Mouse (Mus musculus): Measurements from ENCODE around the gene Ocm. TPM values are rescaled to one million over a fixed set of nuclear protein-coding genes. Genes with fewer than 3 reads are reported as not detected.

Gene Ocm
- not detected in 2 replicates for polyA plus RNA-seq (2015; fragmentation: Nextera tagmentation; extraction: Ambion mirVana)

- no peak within 1 kb of the TSS for H3K4me3 ChIP-seq (ENCODE audit: low read depth, low read length)
- no peak within 1 kb of the TSS for H3K4me2 ChIP-seq (ENCODE audit: low read depth, low read length)
- H3K4me1 ChIP-seq (ENCODE audit: control insufficient read depth, low read depth, low read length), result no peaks in the 10 kb centered on the region
- no peaks in the 10 kb centered on the region for H3K9me3 ChIP-seq (replicated peaks; ENCODE audit: control insufficient read depth, low read length)
- no peaks in the 10 kb centered on the region for H3K27me3 ChIP-seq (ENCODE audit: control insufficient read depth, insufficient read depth, low read depth, low read length)
- no peak for ATAC-seq (ENCODE audit: low read depth)
- no peak within 1 kb of the TSS for H3K9ac ChIP-seq (ENCODE audit: low read depth, low read length)
- WGBS (ENCODE audit: insufficient replicate concordance), result 46% methylated on average over 11 of the region's 11 CpGs
- no peaks in the 10 kb centered on the region for H3K36me3 ChIP-seq (ENCODE audit: control insufficient read depth, insufficient read depth)
- H3K27ac ChIP-seq (ENCODE audit: low read length), result no peak within 1 kb of the TSS
Measured at GRCm38 (mm10) chr5:144026620-144027263, at the start of gene Ocm. Gene Ocm (minus strand): TSS chr5:144026670.

- H3K9me3 ChIP-seq (replicated peaks; ENCODE audit: control insufficient read depth, low read length), result no peaks in the 10 kb centered on the region
- 38% methylated on average over 1 of the region's 1 CpGs for WGBS (ENCODE audit: insufficient replicate concordance)
- no peaks in the 10 kb centered on the region for H3K4me1 ChIP-seq (ENCODE audit: control insufficient read depth, low read depth, low read length)
- H3K4me3 ChIP-seq (ENCODE audit: low read depth, low read length), result no peak overlapping the region
- no peaks in the 10 kb centered on the region for H3K36me3 ChIP-seq (ENCODE audit: control insufficient read depth, insufficient read depth)
- ATAC-seq (ENCODE audit: low read depth), result no peak
- no peak overlapping the region for H3K27ac ChIP-seq (ENCODE audit: low read length)
- H3K27me3 ChIP-seq (ENCODE audit: control insufficient read depth, insufficient read depth, low read depth, low read length), result no peaks in the 10 kb centered on the region
- no peak overlapping the region for H3K9ac ChIP-seq (ENCODE audit: low read depth, low read length)
- H3K4me2 ChIP-seq (ENCODE audit: low read depth, low read length), result no peak overlapping the region
Measured at GRCm38 (mm10) chr5:144071249-144071648, 44.8 kb upstream of the Ocm start.

GRCm38 (mm10) chr5:144070064-144070463, 43.6 kb upstream of the Ocm start:
- Histone ChIP-seq H3K4me3 (ENCODE audit: low read depth, low read length) (no peak overlapping the region), H3K36me3 (ENCODE audit: control insufficient read depth, insufficient read depth) (no peaks in the 10 kb centered on the region), H3K9me3 (replicated peaks; ENCODE audit: control insufficient read depth, low read length) (no peaks in the 10 kb centered on the region), H3K9ac (ENCODE audit: low read depth, low read length) (no peak overlapping the region), H3K4me2 (ENCODE audit: low read depth, low read length) (no peak overlapping the region), H3K27ac (ENCODE audit: low read length) (no peak overlapping the region), H3K27me3 (ENCODE audit: control insufficient read depth, insufficient read depth, low read depth, low read length) (no peaks in the 10 kb centered on the region), H3K4me1 (ENCODE audit: control insufficient read depth, low read depth, low read length) (no peaks in the 10 kb centered on the region)
- WGBS (ENCODE audit: insufficient replicate concordance), result 57% methylated on average over 1 of the region's 1 CpGs
- no peak for ATAC-seq (ENCODE audit: low read depth)

GRCm38 (mm10) chr5:144066036-144066435, 39.6 kb upstream of the Ocm start:
- ATAC-seq (ENCODE audit: low read depth), result no peak
- no peaks in the 10 kb centered on the region for H3K36me3 ChIP-seq (ENCODE audit: control insufficient read depth, insufficient read depth)
- H3K4me3 ChIP-seq (ENCODE audit: low read depth, low read length), result no peak overlapping the region
- H3K27ac ChIP-seq (ENCODE audit: low read length), result no peak overlapping the region
- no peak overlapping the region for H3K4me2 ChIP-seq (ENCODE audit: low read depth, low read length)
- H3K4me1 ChIP-seq (ENCODE audit: control insufficient read depth, low read depth, low read length), result no peaks in the 10 kb centered on the region
- 55% methylated on average over 2 of the region's 2 CpGs for WGBS (ENCODE audit: insufficient replicate concordance)
- H3K9me3 ChIP-seq (replicated peaks; ENCODE audit: control insufficient read depth, low read length), result no peaks in the 10 kb centered on the region
- no peaks in the 10 kb centered on the region for H3K27me3 ChIP-seq (ENCODE audit: control insufficient read depth, insufficient read depth, low read depth, low read length)
- no peak overlapping the region for H3K9ac ChIP-seq (ENCODE audit: low read depth, low read length)

- no peaks in the 10 kb centered on the region for H3K4me1 ChIP-seq (ENCODE audit: control insufficient read depth, low read depth, low read length)
- no peak for ATAC-seq (ENCODE audit: low read depth)
- WGBS (ENCODE audit: insufficient replicate concordance), result 49% methylated on average over 5 of the region's 5 CpGs
Measured at GRCm38 (mm10) chr5:144064093-144064492, 37.6 kb upstream of the Ocm start.

GRCm38 (mm10) chr5:144054340-144054739, 27.9 kb upstream of the Ocm start:
- Histone ChIP-seq H3K4me3 (ENCODE audit: low read depth, low read length) (no peak overlapping the region), H3K27me3 (ENCODE audit: control insufficient read depth, insufficient read depth, low read depth, low read length) (no peaks in the 10 kb centered on the region), H3K4me1 (ENCODE audit: control insufficient read depth, low read depth, low read length) (no peaks in the 10 kb centered on the region), H3K9ac (ENCODE audit: low read depth, low read length) (no peak overlapping the region), H3K36me3 (ENCODE audit: control insufficient read depth, insufficient read depth) (no peaks in the 10 kb centered on the region), H3K9me3 (replicated peaks; ENCODE audit: control insufficient read depth, low read length) (no peaks in the 10 kb centered on the region), H3K27ac (ENCODE audit: low read length) (no peak overlapping the region), H3K4me2 (ENCODE audit: low read depth, low read length) (no peak overlapping the region)
- no peak for ATAC-seq (ENCODE audit: low read depth)
- 61% methylated on average over 6 of the region's 6 CpGs for WGBS (ENCODE audit: insufficient replicate concordance)

More at GRCm38 (mm10) chr5:144064093-144064492, 37.6 kb upstream of the Ocm start:
- H3K4me2 ChIP-seq (ENCODE audit: low read depth, low read length), result no peak overlapping the region
- no peak overlapping the region for H3K27ac ChIP-seq (ENCODE audit: low read length)
- H3K27me3 ChIP-seq (ENCODE audit: control insufficient read depth, insufficient read depth, low read depth, low read length), result no peaks in the 10 kb centered on the region
- no peak overlapping the region for H3K4me3 ChIP-seq (ENCODE audit: low read depth, low read length)
- H3K36me3 ChIP-seq (ENCODE audit: control insufficient read depth, insufficient read depth), result no peaks in the 10 kb centered on the region
- no peak overlapping the region for H3K9ac ChIP-seq (ENCODE audit: low read depth, low read length)
- no peaks in the 10 kb centered on the region for H3K9me3 ChIP-seq (replicated peaks; ENCODE audit: control insufficient read depth, low read length)

GRCm38 (mm10) chr5:144053450-144053849, 27.0 kb upstream of the Ocm start:
- H3K27ac ChIP-seq (ENCODE audit: low read length), result no peak overlapping the region
- 48% methylated on average over 3 of the region's 3 CpGs for WGBS (ENCODE audit: insufficient replicate concordance)
- H3K4me1 ChIP-seq (ENCODE audit: control insufficient read depth, low read depth, low read length), result no peaks in the 10 kb centered on the region
- ATAC-seq (ENCODE audit: low read depth), result no peak
- no peak overlapping the region for H3K9ac ChIP-seq (ENCODE audit: low read depth, low read length)
- no peaks in the 10 kb centered on the region for H3K9me3 ChIP-seq (replicated peaks; ENCODE audit: control insufficient read depth, low read length)
- H3K36me3 ChIP-seq (ENCODE audit: control insufficient read depth, insufficient read depth), result no peaks in the 10 kb centered on the region
- H3K27me3 ChIP-seq (ENCODE audit: control insufficient read depth, insufficient read depth, low read depth, low read length), result no peaks in the 10 kb centered on the region
- no peak overlapping the region for H3K4me3 ChIP-seq (ENCODE audit: low read depth, low read length)
- no peak overlapping the region for H3K4me2 ChIP-seq (ENCODE audit: low read depth, low read length)

- Histone ChIP-seq H3K4me2 (ENCODE audit: low read depth, low read length) (no peak overlapping the region), H3K9ac (ENCODE audit: low read depth, low read length) (no peak overlapping the region), H3K9me3 (replicated peaks; ENCODE audit: control insufficient read depth, low read length) (no peaks in the 10 kb centered on the region), H3K36me3 (ENCODE audit: control insufficient read depth, insufficient read depth) (no peaks in the 10 kb centered on the region), H3K4me3 (ENCODE audit: low read depth, low read length) (no peak overlapping the region), H3K27ac (ENCODE audit: low read length) (no peak overlapping the region), H3K4me1 (ENCODE audit: control insufficient read depth, low read depth, low read length) (no peaks in the 10 kb centered on the region), H3K27me3 (ENCODE audit: control insufficient read depth, insufficient read depth, low read depth, low read length) (no peaks in the 10 kb centered on the region)
- ATAC-seq (ENCODE audit: low read depth), result no peak
Measured at GRCm38 (mm10) chr5:144051268-144051667, 24.8 kb upstream of the Ocm start.

GRCm38 (mm10) chr5:144049881-144050280, 23.4 kb upstream of the Ocm start:
- Histone ChIP-seq H3K27me3 (ENCODE audit: control insufficient read depth, insufficient read depth, low read depth, low read length) (no peaks in the 10 kb centered on the region), H3K9me3 (replicated peaks; ENCODE audit: control insufficient read depth, low read length) (no peaks in the 10 kb centered on the region), H3K4me3 (ENCODE audit: low read depth, low read length) (no peak overlapping the region), H3K4me1 (ENCODE audit: control insufficient read depth, low read depth, low read length) (no peaks in the 10 kb centered on the region), H3K9ac (ENCODE audit: low read depth, low read length) (no peak overlapping the region), H3K4me2 (ENCODE audit: low read depth, low read length) (no peak overlapping the region), H3K27ac (ENCODE audit: low read length) (no peak overlapping the region), H3K36me3 (ENCODE audit: control insufficient read depth, insufficient read depth) (no peaks in the 10 kb centered on the region)
- WGBS (ENCODE audit: insufficient replicate concordance), result 47% methylated on average over 3 of the region's 3 CpGs
- no peak for ATAC-seq (ENCODE audit: low read depth)
